Mouse (Mus musculus) myocyte (in vitro differentiated cells): ENCODE measurements around the gene Ccdc114.

Experiments used
- E2F4 ChIP-seq: IDR thresholded peaks from one replicate; pipeline ENCODE4 v1.6.1; 2011; ENCODE audit warnings: mild to moderate bottlenecking, control low read depth, moderate library complexity; ENCODE audit not compliant: insufficient read depth
- MYOD1 ChIP-seq, 3 experiments: IDR thresholded peaks; one replicate each; pipeline ENCODE4 v1.6.1; 2011; ENCODE audit warnings: control low read depth in 2 of 3, low read depth in 2 of 3, mild to moderate bottlenecking in 2 of 3, moderate library complexity in 1 of 3; ENCODE audit not compliant: insufficient read length in 2 of 3, control insufficient read depth in 1 of 3
- MYOG ChIP-seq, 3 experiments: IDR thresholded peaks; one replicate each; pipeline ENCODE4 v1.6.1; 2011; ENCODE audit warnings: control low read depth in 2 of 3, low read depth in 2 of 3, mild to moderate bottlenecking in 2 of 3; ENCODE audit not compliant: insufficient read length in 2 of 3, control insufficient read depth in 1 of 3, insufficient read depth in 1 of 3
- POLR2A ChIP-seq: IDR thresholded peaks from one replicate; pipeline ENCODE4 v1.6.1; 2011; ENCODE audit warnings: low read depth, mild to moderate bottlenecking, control low read depth, moderate library complexity; ENCODE audit not compliant: insufficient read length

DNA sequence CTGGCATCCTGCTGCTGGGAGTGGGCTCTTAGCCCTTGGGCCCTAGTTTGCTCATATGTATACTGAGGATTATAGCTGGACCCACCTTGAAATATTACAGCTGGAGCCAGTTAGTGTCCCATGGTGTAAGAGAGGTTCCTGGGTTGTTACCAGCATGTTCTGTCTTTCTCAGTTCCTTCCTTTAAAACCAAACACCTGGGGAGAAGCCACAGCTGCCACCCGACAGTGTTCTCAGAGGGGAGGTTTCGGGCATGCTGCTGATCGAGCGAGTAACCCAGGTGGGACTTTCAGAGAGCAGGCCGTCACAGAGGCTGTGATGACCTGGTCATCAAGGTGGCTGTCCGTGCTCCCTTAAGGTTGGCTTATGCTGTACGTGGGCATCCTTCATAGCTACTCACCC, 47.0 kb upstream of the Ccdc114 start:
- TF ChIP-seq MYOD1 (IDR thresholded peaks at IDR 0.05; ENCODE audit: control insufficient read depth in 1 of 3, insufficient read length in 2 of 3, low read depth in 2 of 3) (no peak), MYOG (IDR thresholded peaks at IDR 0.05; ENCODE audit: control insufficient read depth in 1 of 3, insufficient read depth in 1 of 3, insufficient read length in 2 of 3, low read depth in 2 of 3) (no peak), POLR2A (no peak), E2F4 (no peak)
